Mouse (Mus musculus): Measurements from ENCODE around the gene Tm4sf19.
"Not testable (repeated sequence)": the region's sequence is repeated elsewhere in the genome, so short reads cannot be mapped to it uniquely, and the experiment has no call there.

The Tm4sf19 gene

GRCm38 (mm10) chr16:32431047-32431591 lies 30.8 kb downstream of the Tm4sf19 start:
- no peak for DNase-seq

- no peak for DNase-seq
Observed at GRCm38 (mm10) chr16:32431926-32432325, 31.6 kb downstream of the Tm4sf19 start.

GRCm38 (mm10) chr16:32433138-32433537 lies 32.8 kb downstream of the Tm4sf19 start:
- no peak for DNase-seq

- no peak for DNase-seq
Observed at GRCm38 (mm10) chr16:32434066-32434465, 33.8 kb downstream of the Tm4sf19 start.

GRCm38 (mm10) chr16:32434691-32435090 lies 34.4 kb downstream of the Tm4sf19 start:
- DNase-seq = no peak

GRCm38 (mm10) chr16:32436657-32437056 lies 36.4 kb downstream of the Tm4sf19 start:
- DNase-seq = no peak

- no peak for DNase-seq
Observed at GRCm38 (mm10) chr16:32437266-32437665, 37.0 kb downstream of the Tm4sf19 start.

GRCm38 (mm10) chr16:32441432-32441831 lies 41.1 kb downstream of the Tm4sf19 start:
- DNase-seq = no peak

GRCm38 (mm10) chr16:32444615-32445014 lies 44.3 kb downstream of the Tm4sf19 start:
- not testable (repeated sequence) for DNase-seq

- DNase-seq = no peak
Observed at GRCm38 (mm10) chr16:32445558-32445957, 45.3 kb downstream of the Tm4sf19 start.

GRCm38 (mm10) chr16:32446563-32447138 lies 46.3 kb downstream of the Tm4sf19 start:
- DNase-seq = no peak

GRCm38 (mm10) chr16:32449665-32450064 lies 49.4 kb downstream of the Tm4sf19 start:
- DNase-seq = no peak

GRCm38 (mm10) chr16:32450133-32450532 lies 49.8 kb downstream of the Tm4sf19 start:
- no peak for DNase-seq

- DNase-seq = no peak
Observed at GRCm38 (mm10) chr16:32453102-32453501, 52.8 kb downstream of the Tm4sf19 start.

GRCm38 (mm10) chr16:32454646-32455045 lies 54.3 kb downstream of the Tm4sf19 start:
- no peak for DNase-seq

GRCm38 (mm10) chr16:32456086-32456485 lies 55.8 kb downstream of the Tm4sf19 start:
- DNase-seq = no peak

- no peak for DNase-seq
Observed at GRCm38 (mm10) chr16:32456761-32457160, 56.5 kb downstream of the Tm4sf19 start.
